Mouse (Mus musculus) lung, adult 2 months (tissue): Measurements from ENCODE around the gene Cpne6.

Experiments used
- CTCF ChIP-seq: fragments of 200-500 bp; IDR thresholded peaks from 2 replicates; pipeline ENCODE4 v1.5.1; 2011; ENCODE audit warnings: mild to moderate bottlenecking, low read length, control low read depth; ENCODE audit not compliant: insufficient read depth
- POLR2A ChIP-seq: fragments of 200-500 bp; IDR thresholded peaks from 2 replicates; pipeline ENCODE4 v1.6.1; 2011; ENCODE audit warnings: low read depth, mild to moderate bottlenecking, control low read depth, low read length, borderline replicate concordance; ENCODE audit errors: extremely low read depth

DNA sequence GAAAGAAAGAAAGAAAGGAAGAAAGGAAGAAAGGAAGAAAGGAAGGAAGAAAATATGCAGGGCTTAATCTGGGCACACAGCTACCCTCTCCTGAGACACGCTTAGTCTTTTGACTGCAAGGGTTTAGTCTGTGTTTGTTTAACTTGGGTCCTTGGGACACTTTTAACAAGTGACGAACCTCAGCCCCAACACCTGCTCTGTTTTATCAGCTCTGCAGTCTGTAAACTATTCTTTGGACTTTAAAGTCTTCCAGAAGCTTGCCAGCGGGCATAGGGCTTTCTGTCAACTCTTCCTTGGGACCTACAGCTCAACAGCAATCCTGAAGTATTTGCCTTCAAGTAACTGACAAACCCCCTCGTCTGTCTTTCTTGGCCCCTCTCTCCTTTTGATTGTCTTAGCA is 48.5 kb upstream of the Cpne6 start:
- TF ChIP-seq CTCF (no peak), POLR2A (no peak)
